Mouse (Mus musculus) lung, embryonic 16.5 days (tissue): ENCODE results near the gene Morn5. TPM values are rescaled to one million over a fixed set of nuclear protein-coding genes. Genes with fewer than 3 reads are reported as not detected.

Source experiments
- ATAC-seq: fragments of 200-750 bp; cut with Nextera tagmentation; 2 replicates; pipeline ENCODE4 v1.8.0; 2017; ENCODE audit warnings: low read depth, mild to moderate bottlenecking, moderate library complexity
- H3K27ac ChIP-seq: fragments of 300-500 bp; sonication (generic); 2 replicates; pipeline ENCODE4 v1.5.1; 2014; ENCODE audit warnings: mild to moderate bottlenecking, control low read depth, low read length
- H3K27me3 ChIP-seq: fragments of 300-500 bp; sonication (generic); 2 replicates; pipeline ENCODE4 v1.6.1; 2014; ENCODE audit warnings: low read depth, low read length, mixed read lengths; ENCODE audit not compliant: control insufficient read depth, insufficient read depth
- H3K36me3 ChIP-seq: fragments of 300-500 bp; sonication (generic); 2 replicates; pipeline ENCODE4 v1.6.1; 2014; ENCODE audit warnings: low read length; ENCODE audit not compliant: control insufficient read depth, insufficient read depth
- H3K4me1 ChIP-seq: fragments of 300-500 bp; sonication (generic); replicated peaks from 2 replicates; pipeline ENCODE4 v1.6.1; 2014; ENCODE audit warnings: low read length, mixed read lengths; ENCODE audit not compliant: control insufficient read depth, insufficient read depth
- H3K4me2 ChIP-seq: fragments of 300-500 bp; sonication (generic); 2 replicates; pipeline ENCODE4 v1.6.1; 2014; ENCODE audit warnings: low read depth, low read length, control low read depth
- H3K4me3 ChIP-seq: fragments of 300-500 bp; sonication (generic); 2 replicates; pipeline ENCODE4 v1.5.1; 2014; ENCODE audit warnings: mild to moderate bottlenecking, low read length, control low read depth
- H3K9ac ChIP-seq: fragments of 300-500 bp; sonication (generic); 2 replicates; pipeline ENCODE4 v1.6.1; 2014; ENCODE audit warnings: low read length, control low read depth
- H3K9me3 ChIP-seq: fragments of 300-500 bp; sonication (generic); 2 replicates; pipeline ENCODE4 v1.6.1; 2016; ENCODE audit warnings: low read length; ENCODE audit not compliant: control insufficient read depth
- WGBS: fragments of 180-500 bp; shearing (Covaris S2); extraction: QIAGEN DNeasy Blood & Tissue Kit; methylation state at CpG from one replicate; pipeline ENCODE4 v1.1.7; 2014; 5-methylcytosine and 5-hydroxymethylcytosine counted together
- polyA plus RNA-seq: library from polyadenylated mRNA; unstranded; fragments of >200 nt; fragmentation: Nextera tagmentation; extraction: Ambion mirVana; gene quantifications from 2 replicates; pipeline ENCODE4 v1.2.1, GENCODE M21; 2015

Gene Morn5
- polyA plus RNA-seq, 1 experiment from 2014 or later: 9.6 TPM

- peaks cover 4% of the 10 kb centered on the region for H3K27me3 ChIP-seq
- no peaks in the 10 kb centered on the region for H3K9me3 ChIP-seq
- WGBS: 84% methylated on average over 9 of the region's 9 CpGs
- H3K4me1 ChIP-seq: 0 out of 2 replicates have a peak, but pooled peaks cover 2% of the 10 kb centered on the region
- no peak overlapping the region for H3K4me2 ChIP-seq
- no peak overlapping the region for H3K4me3 ChIP-seq
- no peak for ATAC-seq
- H3K9ac ChIP-seq: no peak overlapping the region
- no peaks in the 10 kb centered on the region for H3K36me3 ChIP-seq
- H3K27ac ChIP-seq: no peak overlapping the region
Measured at GRCm38 (mm10) chr2:36082802-36083580, 33.7 kb downstream of the Morn5 start.

- no peaks in the 10 kb centered on the region for H3K9me3 ChIP-seq
- H3K4me1 ChIP-seq: 0 out of 2 replicates have a peak, but pooled peaks cover 2% of the 10 kb centered on the region
- no peak for ATAC-seq
- H3K4me2 ChIP-seq: no peak overlapping the region
- no peaks in the 10 kb centered on the region for H3K36me3 ChIP-seq
- no peak overlapping the region for H3K9ac ChIP-seq
- no peak overlapping the region for H3K27ac ChIP-seq
- peaks cover 12% of the 10 kb centered on the region for H3K27me3 ChIP-seq
- WGBS: 100% methylated on average over 1 of the region's 1 CpGs
- H3K4me3 ChIP-seq: no peak overlapping the region
Measured at GRCm38 (mm10) chr2:36085041-36085440, 35.8 kb downstream of the Morn5 start.

- H3K27ac ChIP-seq: no peak overlapping the region
- H3K4me1 ChIP-seq: peaks cover 11% of the 10 kb centered on the region
- no peaks in the 10 kb centered on the region for H3K9me3 ChIP-seq
- peaks cover 51% of the 10 kb centered on the region for H3K27me3 ChIP-seq
- no peak overlapping the region for H3K9ac ChIP-seq
- no peak overlapping the region for H3K4me2 ChIP-seq
- WGBS: 60% methylated on average over 3 of the region's 3 CpGs
- H3K4me3 ChIP-seq: no peak overlapping the region
- no peaks in the 10 kb centered on the region for H3K36me3 ChIP-seq
- ATAC-seq: no peak
Measured at GRCm38 (mm10) chr2:36089190-36089589, 39.9 kb downstream of the Morn5 start.

GRCm38 (mm10) chr2:36090853-36091741 lies 41.8 kb downstream of the Morn5 start:
- Histone ChIP-seq H3K9ac (peak overlapping the region; percentile 29), H3K4me3 (peak overlapping the region; percentile 49), H3K4me2 (peak overlapping the region; percentile 69), H3K36me3 (no peaks in the 10 kb centered on the region), H3K27me3 (peaks cover 70% of the 10 kb centered on the region), H3K27ac (no peak overlapping the region), H3K9me3 (no peaks in the 10 kb centered on the region), H3K4me1 (peaks cover 11% of the 10 kb centered on the region)
- 10% methylated on average over 70 of the region's 70 CpGs for WGBS
- peak; percentile 87 for ATAC-seq

- no peak overlapping the region for H3K27ac ChIP-seq
- no peaks in the 10 kb centered on the region for H3K9me3 ChIP-seq
- ATAC-seq: no peak
- WGBS: 14% methylated on average over 4 of the region's 4 CpGs
- peaks cover 11% of the 10 kb centered on the region for H3K4me1 ChIP-seq
- H3K9ac ChIP-seq: no peak overlapping the region
- H3K4me2 ChIP-seq: no peak overlapping the region
- H3K4me3 ChIP-seq: no peak overlapping the region
- H3K36me3 ChIP-seq: no peaks in the 10 kb centered on the region
- peaks cover 82% of the 10 kb centered on the region for H3K27me3 ChIP-seq
Measured at GRCm38 (mm10) chr2:36092748-36093147, 43.5 kb downstream of the Morn5 start.

GRCm38 (mm10) chr2:36093301-36093700 lies 44.0 kb downstream of the Morn5 start:
- Histone ChIP-seq H3K4me1 (peaks cover 11% of the 10 kb centered on the region), H3K27me3 (peaks cover 87% of the 10 kb centered on the region), H3K36me3 (no peaks in the 10 kb centered on the region), H3K9me3 (no peaks in the 10 kb centered on the region), H3K27ac (no peak overlapping the region), H3K4me2 (no peak overlapping the region), H3K9ac (no peak overlapping the region), H3K4me3 (no peak overlapping the region)
- 40% methylated on average over 7 of the region's 7 CpGs for WGBS
- ATAC-seq: no peak

- WGBS: 12% methylated on average over 31 of the region's 31 CpGs
Measured at GRCm38 (mm10) chr2:36093914-36094475, 44.7 kb downstream of the Morn5 start.

GRCm38 (mm10) chr2:36097129-36097815 lies 48.0 kb downstream of the Morn5 start:
- H3K9me3 ChIP-seq: no peaks in the 10 kb centered on the region
- H3K4me2 ChIP-seq: no peak overlapping the region
- H3K4me1 ChIP-seq: peaks cover under 1% of the 10 kb centered on the region; the same call in 1 of the 2 replicates
- H3K36me3 ChIP-seq: no peaks in the 10 kb centered on the region
- H3K9ac ChIP-seq: no peak overlapping the region
- no peak overlapping the region for H3K4me3 ChIP-seq
- H3K27ac ChIP-seq: no peak overlapping the region
- WGBS: 9% methylated on average over 18 of the region's 18 CpGs
- peaks cover 89% of the 10 kb centered on the region for H3K27me3 ChIP-seq
- ATAC-seq: no peak

More at GRCm38 (mm10) chr2:36093914-36094475, 44.7 kb downstream of the Morn5 start:
- no peak for ATAC-seq
- no peak overlapping the region for H3K9ac ChIP-seq
- no peak overlapping the region for H3K27ac ChIP-seq
- no peaks in the 10 kb centered on the region for H3K9me3 ChIP-seq
- H3K4me1 ChIP-seq: peaks cover 11% of the 10 kb centered on the region
- H3K4me2 ChIP-seq: no peak overlapping the region
- H3K36me3 ChIP-seq: no peaks in the 10 kb centered on the region
- H3K4me3 ChIP-seq: no peak overlapping the region
- peaks cover 94% of the 10 kb centered on the region for H3K27me3 ChIP-seq
